Mouse (Mus musculus) G1E (cell line): Measurements from ENCODE around the gene Gm6882. TPM values are rescaled to one million over a fixed set of nuclear protein-coding genes. Genes with fewer than 3 reads are reported as not detected.
"Not testable (repeated sequence)": the region's sequence is repeated elsewhere in the genome, so short reads cannot be mapped to it uniquely, and the experiment has no call there.

ENCODE experiments used
- ATAC-seq: 2 replicates; pipeline ENCODE4 v1.8.0; 2016; ENCODE audit warnings: mild to moderate bottlenecking; ENCODE audit not compliant: insufficient number of reproducible peaks, poor library complexity, low FRiP score, severe bottlenecking; ENCODE audit errors: extremely low read depth
- DNase-seq: peaks from one replicate; pipeline ENCODE4 v3.0.0; 2012; ENCODE audit warnings: low spot score
- H3K27me3 ChIP-seq: 2 replicates; pipeline ENCODE4 v1.6.1; 2012; ENCODE audit warnings: mild to moderate bottlenecking, low read length, inconsistent platforms; ENCODE audit not compliant: insufficient read depth
- H3K36me3 ChIP-seq: replicated peaks from 2 replicates; pipeline ENCODE3; 2012; ENCODE audit warnings: mild to moderate bottlenecking, inconsistent platforms
- H3K4me1 ChIP-seq: 2 replicates; pipeline ENCODE4 v1.6.1; 2012; ENCODE audit warnings: low read depth, low read length, inconsistent platforms, mixed read lengths; ENCODE audit not compliant: insufficient read depth
- H3K4me3 ChIP-seq: 2 replicates; pipeline ENCODE4 v1.5.1; 2012; ENCODE audit warnings: low read depth, mild to moderate bottlenecking, inconsistent platforms, low read length, moderate library complexity, mixed read lengths
- H3K9me3 ChIP-seq: replicated peaks from 2 replicates; pipeline ENCODE4 v1.6.1; 2012; ENCODE audit warnings: inconsistent platforms
- polyA plus RNA-seq: library from polyadenylated mRNA; stranded (reverse); fragments of >175 nt; gene quantifications from 2 replicates; pipeline ENCODE4 v1.2.3, GENCODE M21; 2012
- total RNA-seq, 2 experiments: library from RNA; stranded (forward) in 1 of 2; stranded (reverse) in 1 of 2; fragments of 200-1000 nt in 1 of 2; fragments of >200 nt in 1 of 2; fragmentation: Nextera tagmentation in 1 of 2; gene quantifications; 2 replicates each; pipeline ENCODE4 v1.2.3; 2014 to 2017

Gm6882 gene
- not detected in 2 replicates for total RNA-seq (2014; fragmentation: Nextera tagmentation)
- not detected in 2 replicates for total RNA-seq (2017)
- not detected in 2 replicates for polyA plus RNA-seq

GRCm38 (mm10) chr7:21432645-21433044 is at the start of gene Gm6882:
Gene Gm6882 (minus strand): TSS chr7:21432745.
- not testable (repeated sequence) for H3K27me3 ChIP-seq, H3K4me1 ChIP-seq, H3K4me3 ChIP-seq, DNase-seq, ATAC-seq, H3K36me3 ChIP-seq, H3K9me3 ChIP-seq

Other genes starting within 250 kb of the Gm6882 start
- not detected in 2 replicates for gene Gm5157, start 242.3 kb downstream of the Gm6882 start, total RNA-seq (2014; fragmentation: Nextera tagmentation)
- 0.11 and 0.23 TPM in 2 replicates for gene Gm5157, start 242.3 kb downstream of the Gm6882 start, total RNA-seq (2017)
- not detected in 2 replicates for gene Gm5157, start 242.3 kb downstream of the Gm6882 start, polyA plus RNA-seq
- gene Vmn1r124, start 172.1 kb downstream of the Gm6882 start, total RNA-seq (2014; fragmentation: Nextera tagmentation), result not detected in 2 replicates
- gene Vmn1r124, start 172.1 kb downstream of the Gm6882 start, total RNA-seq (2017), result 0.16 TPM in 1 of 2 replicates, not detected in the other
- gene Vmn1r124, start 172.1 kb downstream of the Gm6882 start, polyA plus RNA-seq, result not detected in 2 replicates
- not detected in 2 replicates for gene Vmn1r125, start 160.6 kb downstream of the Gm6882 start, total RNA-seq (2014; fragmentation: Nextera tagmentation)
- gene Vmn1r125, start 160.6 kb downstream of the Gm6882 start, total RNA-seq (2017), result not detected in 2 replicates
- gene Vmn1r125, start 160.6 kb downstream of the Gm6882 start, polyA plus RNA-seq, result not detected in 2 replicates
- not detected in 2 replicates for gene Vmn1r126, start 131.3 kb downstream of the Gm6882 start, total RNA-seq (2014; fragmentation: Nextera tagmentation)
- not detected in 2 replicates for gene Vmn1r126, start 131.3 kb downstream of the Gm6882 start, total RNA-seq (2017)
- not detected in 2 replicates for gene Vmn1r126, start 131.3 kb downstream of the Gm6882 start, polyA plus RNA-seq
- gene Vmn1r127, start 112.9 kb downstream of the Gm6882 start, total RNA-seq (2014; fragmentation: Nextera tagmentation), result not detected in 2 replicates
- not detected in 2 replicates for gene Vmn1r127, start 112.9 kb downstream of the Gm6882 start, total RNA-seq (2017)
- gene Vmn1r127, start 112.9 kb downstream of the Gm6882 start, polyA plus RNA-seq, result not detected in 2 replicates
- not detected in 2 replicates for gene Vmn1r128, start 83.4 kb downstream of the Gm6882 start, total RNA-seq (2014; fragmentation: Nextera tagmentation)
- not detected in 2 replicates for gene Vmn1r128, start 83.4 kb downstream of the Gm6882 start, total RNA-seq (2017)
- gene Vmn1r128, start 83.4 kb downstream of the Gm6882 start, polyA plus RNA-seq, result not detected in 2 replicates
- gene Vmn1r129, start 71.5 kb downstream of the Gm6882 start, total RNA-seq (2014; fragmentation: Nextera tagmentation), result not detected in 2 replicates
- not detected in 2 replicates for gene Vmn1r129, start 71.5 kb downstream of the Gm6882 start, total RNA-seq (2017)
- gene Vmn1r129, start 71.5 kb downstream of the Gm6882 start, polyA plus RNA-seq, result not detected in 2 replicates
- gene Vmn1r130, start 79.0 kb upstream of the Gm6882 start, total RNA-seq (2014; fragmentation: Nextera tagmentation), result not detected in 2 replicates
- not detected in 2 replicates for gene Vmn1r130, start 79.0 kb upstream of the Gm6882 start, total RNA-seq (2017)
- gene Vmn1r130, start 79.0 kb upstream of the Gm6882 start, polyA plus RNA-seq, result not detected in 2 replicates
- not detected in 2 replicates for gene Vmn1r131, start 113.3 kb upstream of the Gm6882 start, total RNA-seq (2014; fragmentation: Nextera tagmentation)
- gene Vmn1r131, start 113.3 kb upstream of the Gm6882 start, total RNA-seq (2017), result not detected in 2 replicates
- not detected in 2 replicates for gene Vmn1r131, start 113.3 kb upstream of the Gm6882 start, polyA plus RNA-seq
- not detected in 2 replicates for gene Vmn1r132, start 181.3 kb upstream of the Gm6882 start, total RNA-seq (2014; fragmentation: Nextera tagmentation)
- not detected in 2 replicates for gene Vmn1r132, start 181.3 kb upstream of the Gm6882 start, total RNA-seq (2017)
- gene Vmn1r132, start 181.3 kb upstream of the Gm6882 start, polyA plus RNA-seq, result not detected in 2 replicates